Mouse (Mus musculus) midbrain, embryonic 11.5 days (tissue): Measurements from ENCODE around the gene Crmp1. TPM values are rescaled to one million over a fixed set of nuclear protein-coding genes. Genes with fewer than 3 reads are reported as not detected.

ENCODE experiments used
- ATAC-seq: fragments of 200-750 bp; cut with Nextera tagmentation; 2 replicates; pipeline ENCODE4 v1.8.0; 2017; ENCODE audit warnings: moderate TSS enrichment, moderate library complexity; ENCODE audit not compliant: low FRiP score
- DNase-seq: peaks from one replicate; pipeline ENCODE4 v3.0.0; 2015; ENCODE audit warnings: low spot score; ENCODE audit errors: missing footprints
- H3K27ac ChIP-seq: fragments of 300-500 bp; sonication (generic); 2 replicates; pipeline ENCODE4 v1.5.1; 2014; ENCODE audit warnings: low read depth, low read length
- H3K27me3 ChIP-seq: fragments of 300-500 bp; sonication (generic); 2 replicates; pipeline ENCODE4 v1.6.1; 2014; ENCODE audit warnings: mild to moderate bottlenecking, low read length, moderate library complexity, mixed read lengths; ENCODE audit not compliant: control insufficient read depth, insufficient read depth
- H3K36me3 ChIP-seq: fragments of 300-500 bp; sonication (generic); 2 replicates; pipeline ENCODE4 v1.6.1; 2014; ENCODE audit warnings: mild to moderate bottlenecking, low read length, moderate library complexity, mixed read lengths; ENCODE audit not compliant: control insufficient read depth, insufficient read depth
- H3K4me1 ChIP-seq: fragments of 300-500 bp; sonication (generic); 2 replicates; pipeline ENCODE4 v1.6.1; 2014; ENCODE audit warnings: low read length; ENCODE audit not compliant: control insufficient read depth, insufficient read depth
- H3K4me2 ChIP-seq: fragments of 300-500 bp; sonication (generic); 2 replicates; pipeline ENCODE4 v1.6.1; 2014; ENCODE audit warnings: mild to moderate bottlenecking, moderate library complexity
- H3K4me3 ChIP-seq: fragments of 300-500 bp; sonication (generic); 2 replicates; pipeline ENCODE4 v1.5.1; 2014; ENCODE audit warnings: low read depth, low read length
- H3K9ac ChIP-seq: fragments of 300-500 bp; sonication (generic); 2 replicates; pipeline ENCODE4 v1.6.1; 2014; ENCODE audit warnings: low read length
- H3K9me3 ChIP-seq: fragments of 300-500 bp; sonication (generic); 2 replicates; pipeline ENCODE4 v1.6.1; 2016; ENCODE audit warnings: low read length; ENCODE audit not compliant: control insufficient read depth
- WGBS: fragments of 180-500 bp; shearing (Covaris S2); extraction: QIAGEN DNeasy Blood & Tissue Kit; methylation state at CpG from one replicate; pipeline ENCODE4 v1.1.7; 2014; 5-methylcytosine and 5-hydroxymethylcytosine counted together
- polyA plus RNA-seq: library from polyadenylated mRNA; unstranded; fragments of >200 nt; fragmentation: Nextera tagmentation; extraction: Ambion mirVana; gene quantifications from 2 replicates; pipeline ENCODE4 v1.2.1, GENCODE M21; 2014

The Crmp1 gene
- polyA plus RNA-seq, 1 experiment from 2014 or later: 295 TPM

GRCm38 (mm10) chr5:37227956-37228680 is 13.6 kb upstream of the Crmp1 start:
- 68% methylated on average over 6 of the region's 6 CpGs for WGBS
- no peak overlapping the region for H3K9ac ChIP-seq
- H3K9me3 ChIP-seq: no peaks in the 10 kb centered on the region
- no peaks in the 10 kb centered on the region for H3K27me3 ChIP-seq
- no peaks in the 10 kb centered on the region for H3K4me1 ChIP-seq
- ATAC-seq (no peak), DNase-seq (peak; percentile 59)
- no peaks in the 10 kb centered on the region for H3K36me3 ChIP-seq
- no peak overlapping the region for H3K27ac ChIP-seq
- no peak overlapping the region for H3K4me3 ChIP-seq
- H3K4me2 ChIP-seq: no peak overlapping the region

DNA sequence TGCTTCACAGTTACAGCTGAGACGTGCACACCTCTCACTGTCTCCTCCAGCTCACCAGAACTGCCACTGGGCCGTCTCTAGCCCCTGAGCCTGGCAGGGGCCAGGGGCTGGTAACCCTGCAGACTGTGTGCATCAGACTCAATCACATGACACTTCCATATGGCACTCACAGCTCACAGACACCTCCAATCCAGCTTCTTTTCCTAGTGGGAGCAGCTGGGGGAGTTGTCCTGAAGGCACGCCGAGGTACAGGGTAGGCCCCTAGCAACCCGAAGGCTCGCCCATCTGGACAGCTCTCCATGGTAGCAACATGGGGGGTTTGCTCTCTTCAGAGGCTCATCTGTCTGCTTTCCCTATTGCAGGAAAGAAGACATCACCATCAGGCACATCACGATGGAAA is 12.8 kb upstream of the Crmp1 start:
- H3K9ac ChIP-seq: no peak overlapping the region
- H3K27ac ChIP-seq: no peak overlapping the region
- H3K9me3 ChIP-seq: no peaks in the 10 kb centered on the region
- no peak overlapping the region for H3K4me3 ChIP-seq
- no peaks in the 10 kb centered on the region for H3K4me1 ChIP-seq
- no peaks in the 10 kb centered on the region for H3K36me3 ChIP-seq
- no peaks in the 10 kb centered on the region for H3K27me3 ChIP-seq
- DNase-seq (peak; percentile 77), ATAC-seq (no peak)
- no peak overlapping the region for H3K4me2 ChIP-seq
- WGBS: 82% methylated on average over 7 of the region's 7 CpGs

DNA sequence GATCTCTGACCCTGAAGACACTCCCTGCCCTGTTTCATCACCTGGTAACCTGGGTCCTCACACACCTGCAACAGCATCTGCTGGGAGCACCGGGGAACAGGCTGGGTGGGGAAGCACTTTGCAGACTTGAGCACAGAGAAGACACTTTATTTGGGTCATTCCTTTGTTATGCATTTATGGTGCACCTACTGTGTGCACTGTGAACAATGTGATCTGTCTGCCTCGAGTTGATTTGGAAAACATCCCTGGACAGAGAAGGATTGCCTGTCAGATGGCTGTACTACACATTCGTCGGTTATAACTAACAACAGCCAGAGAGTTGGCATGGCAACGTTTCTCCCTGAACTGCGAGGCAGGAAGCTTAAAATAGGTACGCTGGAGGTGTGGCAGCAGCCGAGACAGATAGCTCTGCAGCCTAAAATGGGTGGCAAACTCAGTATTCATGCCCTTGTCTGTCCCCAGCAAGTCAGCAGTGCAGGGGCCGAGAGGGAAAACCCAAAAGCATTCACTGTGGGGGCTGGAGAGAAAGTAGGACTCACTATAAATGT is 8.7 kb upstream of the Crmp1 start:
- Histone ChIP-seq H3K9ac (no peak overlapping the region), H3K4me1 (no peaks in the 10 kb centered on the region), H3K4me3 (no peak overlapping the region), H3K27ac (no peak overlapping the region), H3K27me3 (no peaks in the 10 kb centered on the region), H3K36me3 (no peaks in the 10 kb centered on the region), H3K4me2 (no peak overlapping the region), H3K9me3 (no peaks in the 10 kb centered on the region)
- 62% methylated on average over 9 of the region's 9 CpGs for WGBS
- DNase-seq (no peak), ATAC-seq (no peak)

DNA sequence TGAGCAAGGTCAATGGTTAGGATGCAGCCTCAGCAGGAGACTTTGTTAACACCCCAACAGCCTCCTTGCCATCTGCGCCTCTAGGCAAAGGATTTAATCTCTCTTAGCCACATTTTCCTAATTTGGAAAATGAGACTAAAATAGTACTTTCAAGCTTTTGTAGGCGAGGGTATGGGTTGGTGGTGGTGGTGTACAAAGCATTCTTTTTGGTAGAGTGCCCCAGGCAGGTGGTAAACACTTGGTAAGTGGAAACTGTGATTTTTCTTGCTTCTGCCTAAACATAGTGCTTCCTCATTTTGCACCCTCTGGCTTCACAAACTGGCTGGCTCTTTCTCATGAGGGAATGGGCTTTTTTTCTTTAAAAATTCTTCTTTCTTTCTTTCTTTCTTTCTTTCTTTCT is 3.1 kb upstream of the Crmp1 start:
- DNase-seq (no peak), ATAC-seq (no peak)
- WGBS: 48% methylated on average over 2 of the region's 2 CpGs
- Histone ChIP-seq H3K4me3 (no peak overlapping the region), H3K4me1 (peaks cover 15% of the 10 kb centered on the region; the same call in 1 of the 2 replicates), H3K27ac (no peak overlapping the region), H3K27me3 (peaks cover 37% of the 10 kb centered on the region), H3K9ac (no peak overlapping the region), H3K36me3 (no peaks in the 10 kb centered on the region), H3K4me2 (no peak overlapping the region), H3K9me3 (no peaks in the 10 kb centered on the region)

GRCm38 (mm10) chr5:37240550-37240949 is 1.2 kb upstream of the Crmp1 start:
- no peaks in the 10 kb centered on the region for H3K9me3 ChIP-seq
- peaks cover 25% of the 10 kb centered on the region for H3K4me1 ChIP-seq
- WGBS: 3% methylated on average over 5 of the region's 5 CpGs
- no peak overlapping the region for H3K4me2 ChIP-seq
- H3K9ac ChIP-seq: no peak overlapping the region
- no peak overlapping the region for H3K4me3 ChIP-seq
- peaks cover 54% of the 10 kb centered on the region for H3K27me3 ChIP-seq
- ATAC-seq (no peak), DNase-seq (peak; percentile 93)
- H3K36me3 ChIP-seq: no peaks in the 10 kb centered on the region
- H3K27ac ChIP-seq: no peak overlapping the region

DNA sequence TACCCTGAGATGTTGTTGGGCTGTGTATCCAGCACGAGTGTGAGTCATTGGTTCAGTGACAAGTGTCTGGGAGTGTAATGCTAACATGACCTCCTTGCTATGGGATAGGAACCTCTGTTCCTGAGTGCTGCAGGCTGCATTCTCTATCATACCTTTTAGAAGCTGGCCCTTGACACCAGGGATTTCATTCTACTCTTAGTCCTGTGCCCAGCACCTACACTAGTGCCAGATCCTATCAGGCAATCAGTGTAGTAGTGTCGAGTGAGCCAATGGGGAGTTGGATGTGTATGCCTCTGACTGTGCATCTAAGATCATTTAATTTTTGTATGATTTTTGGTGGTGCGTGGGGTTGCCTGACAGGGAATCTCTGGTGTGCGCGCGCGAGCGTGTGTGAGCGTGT is 516 bp upstream of the Crmp1 start:
- peak overlapping the region; percentile 45; the same call in 1 of the 2 replicates for H3K9ac ChIP-seq
- DNase-seq: peak; percentile 86
- no peak for ATAC-seq
- no peaks in the 10 kb centered on the region for H3K36me3 ChIP-seq
- WGBS: 16% methylated on average over 9 of the region's 9 CpGs
- peaks cover 25% of the 10 kb centered on the region for H3K4me1 ChIP-seq
- peak overlapping the region; percentile 77 for H3K4me3 ChIP-seq
- no peak overlapping the region for H3K27ac ChIP-seq
- H3K4me2 ChIP-seq: peak overlapping the region; percentile 81
- peaks cover 54% of the 10 kb centered on the region for H3K27me3 ChIP-seq
- no peaks in the 10 kb centered on the region for H3K9me3 ChIP-seq

DNA sequence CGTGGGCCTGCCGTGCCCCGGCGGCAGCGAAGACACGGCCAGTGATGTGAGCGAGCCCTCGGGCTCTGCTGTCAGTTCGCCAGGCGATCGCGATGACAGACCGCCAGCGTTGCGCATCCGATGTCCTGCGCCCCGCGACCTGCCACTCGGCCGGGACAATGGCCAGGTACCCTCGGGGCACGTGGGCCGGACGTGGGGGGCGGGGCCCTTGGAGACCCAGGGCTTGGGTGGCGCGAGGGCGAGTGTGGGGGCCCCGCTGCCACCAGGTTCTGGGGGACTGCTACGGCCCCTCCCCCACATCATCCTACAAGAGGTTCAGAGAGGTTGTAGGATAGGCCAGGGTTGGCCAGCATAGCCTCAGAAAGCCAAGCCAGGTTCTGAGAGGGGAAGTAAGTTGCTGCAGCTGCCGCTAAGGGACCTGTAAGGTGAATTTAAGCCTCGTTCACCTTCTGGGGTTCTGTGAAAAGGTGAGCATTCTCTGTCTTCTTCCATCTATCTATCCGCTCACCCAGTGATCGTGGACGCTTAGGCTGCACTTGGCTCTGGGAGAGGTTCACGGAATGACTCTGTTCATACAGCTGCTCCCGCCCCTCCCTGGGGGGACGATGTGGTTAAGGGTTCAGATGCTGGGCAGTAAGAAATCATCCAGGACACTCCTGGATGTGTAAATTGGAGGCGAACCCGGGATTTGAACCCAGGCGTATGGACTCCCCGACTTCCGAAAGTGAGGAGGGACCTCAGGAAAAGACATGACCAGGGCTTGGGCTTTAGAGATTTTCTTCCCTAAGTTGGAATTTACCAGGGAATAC is 824 bp downstream of the Crmp1 start:
- Histone ChIP-seq H3K4me1 (peaks cover 28% of the 10 kb centered on the region), H3K4me3 (peak overlapping the region; percentile 77), H3K27ac (peak overlapping the region; percentile 14; the same call in 1 of the 2 replicates), H3K9ac (peak overlapping the region; percentile 62), H3K27me3 (peaks cover 54% of the 10 kb centered on the region), H3K4me2 (peak overlapping the region; percentile 81), H3K9me3 (no peaks in the 10 kb centered on the region), H3K36me3 (no peaks in the 10 kb centered on the region)
- ATAC-seq (no peak), DNase-seq (peak; percentile 90)
- 10% methylated on average over 43 of the region's 44 CpGs for WGBS

GRCm38 (mm10) chr5:37243169-37243886 is 1.6 kb downstream of the Crmp1 start:
- peak; percentile 95 for DNase-seq
- Histone ChIP-seq H3K27me3 (peaks cover 54% of the 10 kb centered on the region), H3K4me1 (peaks cover 30% of the 10 kb centered on the region), H3K4me2 (peak overlapping the region; percentile 81), H3K9ac (peak overlapping the region; percentile 38; the same call in 1 of the 2 replicates), H3K36me3 (no peaks in the 10 kb centered on the region), H3K9me3 (no peaks in the 10 kb centered on the region), H3K27ac (peak overlapping the region; percentile 14; the same call in 1 of the 2 replicates), H3K4me3 (peak overlapping the region; percentile 77)
- ATAC-seq: no peak
- WGBS: 2% methylated on average over 19 of the region's 19 CpGs
